Mouse (Mus musculus) olfactory bulb, adult 2 months (tissue): ENCODE data around the gene Galk1. TPM values are rescaled to one million over a fixed set of nuclear protein-coding genes. Genes with fewer than 3 reads are reported as not detected.
A peak's percentile ranks its signal among the peaks of the same experiment; 100 is the strongest.

Source experiments
- H3K27ac ChIP-seq: fragments of 200-500 bp; 2 replicates; pipeline ENCODE4 v1.5.1; 2012; ENCODE audit warnings: low read depth, low read length; ENCODE audit not compliant: insufficient read depth
- H3K4me1 ChIP-seq: fragments of 200-500 bp; 2 replicates; pipeline ENCODE4 v1.6.1; 2012; ENCODE audit warnings: low read length; ENCODE audit not compliant: control insufficient read depth, insufficient read depth
- H3K4me3 ChIP-seq: fragments of 200-500 bp; 2 replicates; pipeline ENCODE4 v1.5.1; 2012; ENCODE audit warnings: mild to moderate bottlenecking, low read depth, low read length, moderate library complexity; ENCODE audit not compliant: insufficient read depth
- CTCF ChIP-seq: fragments of 200-500 bp; IDR thresholded peaks from 2 replicates; pipeline ENCODE4 v1.5.1; 2012; ENCODE audit warnings: low read depth, mild to moderate bottlenecking, low read length, moderate library complexity; ENCODE audit not compliant: insufficient read depth
- POLR2A ChIP-seq: fragments of 200-500 bp; IDR thresholded peaks from 2 replicates; pipeline ENCODE4 v1.6.1; 2012; ENCODE audit warnings: mild to moderate bottlenecking, low read depth, low read length, moderate library complexity; ENCODE audit not compliant: insufficient read depth
- WGBS: fragments of 180-500 bp; shearing (Covaris S2); methylation state at CpG from one replicate; pipeline ENCODE4 v1.1.7; 2018; 5-methylcytosine and 5-hydroxymethylcytosine counted together
- polyA plus RNA-seq: library from polyadenylated mRNA; stranded (reverse); fragments of >200 nt; gene quantifications from 2 replicates; pipeline ENCODE4 v1.2.4, GENCODE M21; 2012; ENCODE audit warnings: low replicate concordance; ENCODE audit not compliant: missing spikeins, insufficient read depth, insufficient read length

Galk1 gene
- polyA plus RNA-seq, 1 experiment = not detected

- no peak for TF ChIP-seq POLR2A
- no peak for TF ChIP-seq CTCF
- H3K4me1 ChIP-seq = peaks cover 16% of the 10 kb centered on the region
- H3K4me3 ChIP-seq = no peak overlapping the region
- H3K27ac ChIP-seq = no peak overlapping the region
- 90% methylated on average over 28 of the region's 28 CpGs for WGBS
These were observed 5.2 kb downstream of the Galk1 start for GRCm38 (mm10) chr11:116007095-116007850.

GRCm38 (mm10) chr11:116005701-116006419, 6.7 kb downstream of the Galk1 start:
- no peak overlapping the region for H3K4me3 ChIP-seq
- TF ChIP-seq POLR2A = no peak
- no peak for TF ChIP-seq CTCF
- WGBS = 76% methylated on average over 9 of the region's 9 CpGs
- H3K27ac ChIP-seq = no peak overlapping the region
- H3K4me1 ChIP-seq = peaks cover 11% of the 10 kb centered on the region

GRCm38 (mm10) chr11:116004840-116005700, 7.4 kb downstream of the Galk1 start:
- WGBS = 6% methylated on average over 54 of the region's 54 CpGs
- no peak; the same call in 1 of the 2 replicates for TF ChIP-seq POLR2A
- peak; percentile 10; the same call in 1 of the 2 replicates for TF ChIP-seq CTCF
- H3K27ac ChIP-seq = no peak overlapping the region

GRCm38 (mm10) chr11:116004186-116004823, 8.2 kb downstream of the Galk1 start:
- peaks cover 11% of the 10 kb centered on the region for H3K4me1 ChIP-seq
- 29% methylated on average over 8 of the region's 8 CpGs for whole genome bisulfite sequencing
- no peak overlapping the region for H3K27ac ChIP-seq
- H3K4me3 ChIP-seq = peak overlapping the region; percentile 43
- no peak for TF ChIP-seq POLR2A
- TF ChIP-seq CTCF = no peak

More at GRCm38 (mm10) chr11:116004840-116005700, 7.4 kb downstream of the Galk1 start:
- H3K4me3 ChIP-seq = peak overlapping the region; percentile 43
- H3K4me1 ChIP-seq = peaks cover 11% of the 10 kb centered on the region

GRCm38 (mm10) chr11:116002894-116003293, 9.6 kb downstream of the Galk1 start:
- H3K4me1 ChIP-seq = peaks cover 11% of the 10 kb centered on the region
- H3K4me3 ChIP-seq = no peak overlapping the region
- 85% methylated on average over 3 of the region's 3 CpGs for WGBS
- no peak overlapping the region for H3K27ac ChIP-seq
- TF ChIP-seq POLR2A (no peak), CTCF (no peak)

GRCm38 (mm10) chr11:116001725-116002124, 10.8 kb downstream of the Galk1 start:
- H3K4me1 ChIP-seq = peaks cover 11% of the 10 kb centered on the region
- no peak for TF ChIP-seq CTCF
- TF ChIP-seq POLR2A = no peak
- WGBS = 76% methylated on average over 6 of the region's 6 CpGs
- no peak overlapping the region for H3K4me3 ChIP-seq
- no peak overlapping the region for H3K27ac ChIP-seq

GRCm38 (mm10) chr11:116000607-116001006, 11.9 kb downstream of the Galk1 start:
- TF ChIP-seq POLR2A (no peak), CTCF (no peak)
- peaks cover 11% of the 10 kb centered on the region for H3K4me1 ChIP-seq
- H3K4me3 ChIP-seq = no peak overlapping the region
- WGBS = 45% methylated on average over 10 of the region's 10 CpGs
- no peak overlapping the region for H3K27ac ChIP-seq

GRCm38 (mm10) chr11:115999538-116000143, 12.9 kb downstream of the Galk1 start:
- WGBS = 15% methylated on average over 14 of the region's 14 CpGs
- no peak overlapping the region for H3K27ac ChIP-seq
- TF ChIP-seq CTCF (peak; percentile 44), POLR2A (no peak)
- peaks cover 2% of the 10 kb centered on the region for H3K4me1 ChIP-seq
- no peak overlapping the region for H3K4me3 ChIP-seq
